Mouse (Mus musculus) neutrophil, adult 5-6 weeks (primary cell): ENCODE data around the gene Vps41. TPM values are rescaled to one million over a fixed set of nuclear protein-coding genes. Genes with fewer than 3 reads are reported as not detected.

Experiments used
- ATAC-seq: fragments of 151-379, 151-347 bp; 2 replicates; pipeline ENCODE4 v1.8.0; 2017; ENCODE audit warnings: mild to moderate bottlenecking, moderate TSS enrichment; ENCODE audit not compliant: insufficient number of reproducible peaks, poor library complexity, low FRiP score, severe bottlenecking; ENCODE audit errors: extremely low read depth
- total RNA-seq: library from RNA; stranded (forward); fragments of 200-1000 nt; gene quantifications from 2 replicates; pipeline ENCODE4 v1.2.3, GENCODE M21; 2017

The Vps41 gene
- total RNA-seq, 1 experiment from 2014 or later = 69.6 TPM

DNA sequence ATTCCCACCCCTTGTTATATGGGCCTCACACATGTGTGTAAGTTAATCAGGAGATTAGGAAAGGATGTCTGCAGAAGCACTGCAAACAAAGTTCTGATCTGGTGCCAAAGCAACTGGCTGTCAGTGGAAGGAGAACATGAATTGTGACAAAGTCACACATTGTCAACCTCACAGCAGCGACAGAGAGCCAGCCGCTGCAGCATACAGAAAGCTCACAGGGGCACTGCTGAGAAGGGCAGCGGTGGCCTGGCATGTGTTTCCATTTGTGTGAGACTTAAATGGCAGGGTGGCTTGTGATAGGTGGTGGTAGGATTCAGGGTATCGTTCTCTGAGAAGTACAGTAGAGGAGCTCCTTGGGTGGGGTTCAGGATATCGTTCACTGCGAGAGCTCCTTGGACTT, 73.0 kb downstream of the Vps41 start:
- no peak for ATAC-seq

DNA sequence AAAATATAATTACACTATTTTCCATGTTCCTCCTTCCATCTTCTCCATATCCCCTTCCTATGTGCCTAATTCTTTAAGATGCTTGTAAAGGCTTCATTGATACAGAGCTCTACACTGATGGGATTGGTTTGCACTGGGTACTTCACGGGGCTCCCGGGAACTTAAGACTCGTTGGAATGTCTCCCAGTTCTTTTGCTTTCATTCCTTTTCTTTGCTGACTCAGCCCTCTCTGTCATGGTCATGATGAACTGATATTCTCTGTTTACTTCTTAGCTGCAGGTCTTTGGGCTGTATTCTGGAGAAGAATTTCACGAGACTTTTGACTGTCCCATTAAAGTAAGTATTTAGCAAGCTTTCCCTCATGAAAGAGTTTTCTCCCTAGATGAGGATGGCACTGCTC, 74.2 kb downstream of the Vps41 start:
- ATAC-seq = no peak

DNA sequence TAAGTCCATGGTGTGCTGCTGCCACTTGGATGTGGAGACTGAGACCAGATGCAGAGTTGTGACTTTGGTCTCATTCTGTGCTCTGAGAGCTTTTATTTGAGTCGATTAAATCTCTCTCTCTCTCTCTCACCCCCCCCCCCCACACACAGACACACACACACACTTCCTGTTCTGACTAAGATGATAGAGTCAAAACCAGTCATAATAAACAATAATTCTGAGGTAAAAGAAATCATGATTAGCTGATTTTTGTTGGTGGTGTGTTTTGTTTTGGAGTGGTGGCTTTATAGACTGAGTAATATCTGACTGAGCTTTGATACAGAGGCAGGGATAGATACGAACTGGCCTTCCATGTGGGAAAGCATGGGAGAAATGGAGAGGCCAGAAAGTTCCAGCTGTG, 74.6 kb downstream of the Vps41 start:
- no peak for ATAC-seq

DNA sequence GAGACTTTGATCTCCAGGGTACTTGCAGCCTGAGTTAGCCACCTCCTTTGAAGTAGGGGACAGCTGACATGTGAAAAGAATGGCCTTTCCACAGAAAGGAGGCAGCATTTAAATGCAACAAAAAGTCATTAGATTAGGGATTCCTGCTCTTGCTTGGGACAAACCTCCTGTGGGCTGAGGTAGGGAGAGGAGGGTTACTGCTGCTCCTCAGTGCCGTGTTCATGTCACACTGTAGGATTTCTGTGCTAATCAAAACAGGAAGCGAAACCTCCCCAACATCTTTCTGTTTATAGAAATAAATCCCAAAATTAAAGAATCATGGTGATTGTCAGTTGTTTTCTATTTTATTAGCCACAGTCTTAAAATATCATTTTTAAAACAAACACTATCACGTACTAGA, 77.4 kb downstream of the Vps41 start:
- no peak for ATAC-seq

DNA sequence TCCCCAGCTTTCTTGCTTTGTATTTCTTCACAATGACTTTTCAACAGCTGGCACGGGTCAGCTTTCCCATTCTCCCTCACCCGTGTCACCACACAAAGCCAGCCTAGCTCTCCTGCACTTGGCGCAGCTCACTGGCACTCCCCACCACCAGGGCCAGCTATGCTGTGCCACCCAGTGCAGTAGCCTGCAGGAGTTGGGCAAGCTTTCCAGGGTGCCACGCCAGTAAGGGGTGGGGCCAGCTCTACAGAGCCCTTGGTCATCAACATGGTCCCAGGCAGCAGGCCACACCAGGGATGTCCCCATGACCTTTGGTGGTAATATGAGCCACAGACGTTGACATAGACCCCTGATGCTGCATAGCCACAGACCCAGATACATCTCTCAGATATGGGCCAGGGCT, 80.5 kb downstream of the Vps41 start:
- ATAC-seq = no peak

DNA sequence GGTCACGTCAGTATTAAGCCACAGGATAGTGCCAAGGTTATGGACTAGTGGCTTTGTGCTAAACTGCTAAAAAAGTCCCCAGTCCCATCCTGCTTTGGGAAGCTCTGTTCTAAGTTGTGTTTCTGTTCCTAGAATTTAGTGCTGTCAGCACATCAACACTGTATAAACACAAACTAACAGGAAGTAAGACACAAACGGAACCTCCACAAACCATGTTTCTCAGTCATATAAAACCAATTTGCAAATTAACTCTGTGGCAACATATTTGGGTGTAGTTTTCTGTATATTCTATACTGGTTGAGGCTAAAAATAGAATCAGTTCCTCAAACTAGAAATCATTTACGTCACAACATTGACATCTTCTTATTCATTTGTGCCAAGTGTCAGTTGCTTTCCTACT, 83.3 kb downstream of the Vps41 start:
- ATAC-seq = no peak

DNA sequence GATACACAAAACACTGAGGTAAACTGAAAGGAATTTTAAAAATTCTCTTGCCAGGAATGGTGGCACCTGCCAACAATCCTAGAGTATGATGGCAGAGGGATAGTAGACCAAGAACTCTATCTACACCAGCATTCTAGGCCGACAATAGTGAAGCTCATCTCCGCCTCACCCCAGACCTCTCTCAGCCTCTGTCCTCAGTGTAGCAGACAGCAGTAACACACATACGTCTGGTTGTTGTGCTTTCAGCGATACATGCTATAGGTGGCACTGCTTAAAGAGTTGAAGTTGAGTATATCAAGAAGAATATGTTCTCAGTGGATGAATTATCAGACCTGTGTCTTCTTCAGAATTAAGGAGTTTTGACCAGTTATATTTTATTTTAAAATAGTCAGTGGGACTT, 92.4 kb downstream of the Vps41 start:
- no peak for ATAC-seq

DNA sequence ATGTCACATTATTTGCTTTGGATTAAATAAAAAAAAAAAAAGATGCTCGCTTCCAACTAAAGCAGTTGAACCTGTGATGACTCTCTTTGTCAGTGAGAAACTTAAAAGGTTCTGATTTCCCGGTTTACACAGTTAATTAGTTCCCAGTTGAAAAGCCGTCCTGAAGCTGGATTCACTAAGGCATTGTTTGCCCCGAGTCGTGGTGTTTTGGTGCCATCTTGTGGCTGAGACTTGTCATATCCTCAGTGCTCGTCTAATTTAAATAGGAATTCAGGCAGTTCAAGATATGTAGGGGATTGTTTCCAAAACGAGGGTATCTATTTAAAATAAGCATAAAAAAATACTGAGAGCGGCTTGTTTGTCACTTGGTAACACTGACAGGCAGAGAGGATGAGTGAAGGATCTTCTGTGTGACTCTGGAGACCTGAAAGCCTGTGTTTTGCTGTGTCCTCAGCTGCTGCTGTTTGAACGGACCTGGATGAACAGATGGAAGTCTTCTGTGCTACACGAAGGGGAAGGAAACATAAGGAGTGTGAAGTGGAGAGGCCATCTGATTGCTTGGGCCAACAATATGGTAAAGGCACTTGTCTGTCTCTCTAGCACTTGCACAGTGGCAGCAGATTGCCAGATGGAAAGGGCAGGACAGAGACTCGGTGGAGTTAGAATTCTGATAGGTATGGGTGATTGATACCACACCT, 93.0 kb downstream of the Vps41 start:
- ATAC-seq = peak; percentile 67; the same call in 1 of the 2 replicates

DNA sequence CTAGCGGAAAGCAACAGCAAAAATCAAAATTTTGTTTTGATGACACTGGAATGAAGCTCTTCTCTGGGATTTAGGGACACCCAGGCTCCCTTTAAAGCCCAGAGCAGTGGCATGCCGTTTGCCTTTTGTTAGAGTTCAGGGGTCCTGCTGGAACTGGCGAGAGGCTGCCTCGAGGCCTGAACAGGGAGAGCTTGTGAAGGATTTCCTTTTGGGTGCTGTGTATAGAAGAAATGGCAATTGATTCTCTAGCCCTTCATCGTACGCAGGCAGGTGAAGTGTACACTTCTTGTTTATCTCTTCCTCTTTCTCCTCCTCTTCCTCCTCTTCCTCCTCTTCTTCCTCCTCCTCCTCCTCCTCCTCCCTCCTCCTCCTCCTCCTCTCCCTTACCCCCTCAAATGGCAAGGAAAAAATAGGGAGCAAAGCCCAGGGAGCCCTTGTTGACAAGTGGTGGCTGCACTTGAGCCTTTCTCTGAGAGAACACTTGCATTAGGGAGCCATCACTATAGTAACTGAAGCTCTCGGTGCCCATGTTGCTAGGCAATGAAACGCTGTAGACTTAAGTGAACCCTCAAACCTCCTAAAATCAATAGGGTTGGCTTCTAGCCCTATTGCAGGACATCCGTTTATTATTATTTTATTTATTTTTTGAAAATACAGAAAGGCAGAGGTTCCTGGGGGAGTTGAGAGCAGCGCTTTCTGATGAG, 107.5 kb downstream of the Vps41 start:
- no peak for ATAC-seq

DNA sequence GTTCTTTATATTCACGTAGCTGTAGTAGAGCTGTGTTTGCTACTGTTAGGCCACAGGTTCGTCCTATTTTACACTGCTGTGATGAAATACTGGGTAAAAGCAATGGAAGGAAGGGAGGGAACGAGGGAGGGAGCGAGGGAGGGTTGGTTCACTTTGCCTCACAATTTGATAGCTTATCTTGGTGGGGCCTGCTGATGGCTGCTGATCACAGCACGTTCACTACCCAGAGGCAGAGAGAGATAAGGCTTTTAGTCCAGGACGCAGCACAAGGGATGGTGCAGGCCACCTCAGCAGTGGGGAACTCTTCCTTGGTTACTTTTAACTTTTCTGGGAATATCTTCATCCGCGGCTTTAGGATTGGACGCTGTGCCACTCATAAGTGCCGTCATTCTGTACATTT, 109.9 kb downstream of the Vps41 start:
- no peak for ATAC-seq

DNA sequence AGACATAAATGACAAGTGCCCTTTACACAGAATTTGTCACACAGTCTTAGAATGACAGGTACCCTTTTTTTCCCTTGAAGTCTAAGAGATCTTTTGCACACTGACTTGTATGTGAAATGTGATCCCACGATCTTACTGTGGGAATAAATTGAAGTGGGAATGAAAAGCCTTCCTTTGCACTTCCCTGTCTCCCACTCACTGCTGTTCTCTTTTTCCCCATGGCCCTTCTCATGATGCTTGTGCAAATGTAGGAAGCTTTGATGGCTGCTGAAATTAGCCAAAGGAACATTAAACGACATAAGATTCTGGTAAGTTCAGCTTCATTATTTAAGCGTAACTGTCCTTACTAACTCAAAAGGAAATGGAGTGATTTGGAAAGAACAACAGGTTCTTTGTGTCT, 113.4 kb downstream of the Vps41 start:
- no peak for ATAC-seq

DNA sequence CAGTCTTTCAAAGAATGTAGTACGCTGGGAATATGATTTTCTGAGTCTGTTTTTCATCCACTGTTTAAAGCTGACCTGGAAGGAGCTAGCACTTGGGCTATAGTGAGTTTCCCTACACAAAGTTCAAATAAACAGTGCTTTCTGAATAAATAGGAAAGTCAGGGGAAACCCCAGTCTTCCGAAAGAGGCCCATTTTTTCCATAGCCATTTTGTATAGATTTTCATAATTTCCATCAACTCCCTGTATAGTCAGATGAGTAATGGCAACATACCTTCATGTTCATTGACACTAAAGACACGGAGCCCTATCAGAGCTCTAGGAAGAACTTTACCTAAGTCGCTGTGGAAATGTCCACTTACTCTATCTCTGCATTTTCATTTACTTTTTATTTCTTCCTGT, 122.1 kb downstream of the Vps41 start:
- ATAC-seq = no peak

DNA sequence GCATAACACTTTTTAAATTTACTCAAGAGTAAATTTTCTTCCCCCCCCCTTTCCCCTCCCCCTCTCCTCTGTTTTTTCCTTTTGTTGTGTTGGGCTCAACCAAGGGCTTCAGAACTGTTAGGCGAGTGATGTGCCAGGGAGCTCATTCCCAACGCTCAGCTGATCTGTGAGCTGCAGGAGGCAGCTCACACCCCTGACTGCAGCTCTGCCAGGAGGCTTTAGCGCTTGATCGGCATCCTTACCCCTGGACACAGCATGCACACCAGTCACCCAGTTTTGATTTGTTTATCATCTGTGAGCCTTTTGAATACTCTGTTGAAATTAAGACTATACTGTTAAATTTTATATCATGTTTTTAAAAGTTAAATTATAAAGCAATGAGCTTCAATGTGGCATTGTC, 123.3 kb downstream of the Vps41 start:
- no peak for ATAC-seq

DNA sequence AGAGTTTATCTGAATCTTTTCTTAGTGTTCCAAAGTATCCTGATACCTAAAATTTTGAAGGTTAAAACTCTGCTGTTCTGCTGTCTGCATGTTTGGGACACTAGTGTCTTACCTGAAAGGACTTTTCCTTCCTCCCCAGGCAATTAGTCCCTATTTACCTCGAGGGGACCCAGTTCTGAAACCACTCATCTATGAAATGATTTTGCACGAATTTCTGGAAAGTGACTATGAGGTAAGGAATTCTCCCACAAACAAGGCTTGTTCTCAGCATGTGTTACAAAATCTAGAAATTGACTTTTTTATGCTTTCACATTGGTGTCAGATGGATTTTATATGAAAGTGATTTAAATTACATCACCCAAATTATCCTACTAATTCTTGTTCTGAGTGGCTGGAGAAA, 123.9 kb downstream of the Vps41 start:
- no peak for ATAC-seq

DNA sequence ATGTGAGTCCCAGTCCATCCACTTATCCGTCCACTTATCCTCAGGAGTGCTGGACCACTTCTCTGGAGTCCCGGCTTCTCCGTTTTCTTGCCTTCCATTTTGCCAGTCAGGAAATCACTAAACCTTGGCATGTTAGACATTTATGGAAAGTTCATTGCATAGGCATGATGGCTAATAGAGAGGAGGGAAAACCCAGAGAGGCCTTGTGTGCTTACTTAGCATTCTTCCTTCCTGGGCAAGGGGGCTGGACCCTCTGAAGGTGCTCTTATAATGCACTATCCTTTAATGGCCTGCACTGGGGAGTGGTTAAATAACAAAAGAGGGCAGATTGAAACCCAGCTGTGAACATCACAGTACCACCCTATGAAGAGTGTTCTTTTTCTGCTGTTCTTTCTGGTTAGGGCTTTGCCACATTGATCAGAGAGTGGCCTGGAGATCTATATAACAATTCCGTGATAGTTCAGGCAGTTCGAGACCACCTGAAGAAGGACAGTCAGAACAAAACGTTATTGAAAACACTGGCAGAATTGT, 124.7 kb downstream of the Vps41 start:
- ATAC-seq = no peak

DNA sequence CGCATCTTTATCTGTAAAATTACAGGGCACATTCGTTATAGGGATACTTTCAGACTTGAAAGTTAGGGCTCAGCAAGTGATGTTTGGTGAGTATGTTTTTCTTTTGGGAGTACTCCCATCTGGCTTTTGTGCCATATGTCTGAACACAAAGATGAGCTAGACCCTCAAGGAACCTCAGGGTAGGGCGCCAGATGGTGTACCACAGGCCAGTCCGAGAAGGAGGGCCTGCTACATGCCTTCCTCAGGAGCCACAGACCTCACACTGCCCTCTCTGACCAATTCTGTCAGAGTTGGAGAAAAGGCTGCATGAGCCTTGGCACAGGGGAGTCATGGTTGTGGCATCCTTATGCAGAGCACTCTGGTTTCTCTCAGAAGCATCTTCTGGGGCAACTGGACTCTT, 125.5 kb downstream of the Vps41 start:
- ATAC-seq = no peak

DNA sequence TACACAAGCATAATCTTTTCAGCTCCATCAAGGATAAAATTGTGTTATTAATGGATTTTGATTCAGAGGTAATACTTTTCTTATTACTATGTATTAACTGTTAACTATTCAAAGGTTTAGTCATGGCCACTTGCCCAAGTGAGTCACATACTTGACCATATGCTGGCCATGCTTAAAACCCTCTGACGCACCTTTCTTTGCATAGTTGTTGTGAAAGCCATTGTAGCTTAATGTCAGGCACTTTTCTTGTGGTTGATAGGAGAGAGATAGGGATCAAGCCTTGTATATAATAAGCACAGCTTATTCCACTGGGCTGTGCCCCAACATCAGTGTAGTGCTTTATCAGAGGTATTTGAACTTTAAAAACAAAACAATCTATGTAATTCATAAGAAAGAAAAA, 126.5 kb downstream of the Vps41 start:
- no peak for ATAC-seq

DNA sequence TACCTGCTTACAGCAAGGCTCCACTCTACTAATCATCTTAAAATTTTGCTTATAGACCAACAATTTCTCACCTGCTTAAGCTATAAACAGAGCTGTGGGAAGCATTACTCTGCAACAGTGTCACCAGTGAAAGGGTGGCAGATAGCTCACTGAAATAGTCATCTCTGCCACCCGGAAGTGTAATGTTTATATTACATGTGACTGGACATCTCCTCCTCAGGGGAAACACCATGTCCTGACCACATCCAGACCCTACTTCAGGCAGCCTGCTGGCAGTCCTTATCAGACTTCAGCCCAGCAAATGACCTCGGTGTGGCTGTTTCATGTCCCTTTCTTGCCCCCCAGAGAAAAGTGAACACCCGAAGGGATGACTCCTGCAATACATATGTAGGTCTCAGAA, 130.3 kb downstream of the Vps41 start:
- no peak for ATAC-seq

DNA sequence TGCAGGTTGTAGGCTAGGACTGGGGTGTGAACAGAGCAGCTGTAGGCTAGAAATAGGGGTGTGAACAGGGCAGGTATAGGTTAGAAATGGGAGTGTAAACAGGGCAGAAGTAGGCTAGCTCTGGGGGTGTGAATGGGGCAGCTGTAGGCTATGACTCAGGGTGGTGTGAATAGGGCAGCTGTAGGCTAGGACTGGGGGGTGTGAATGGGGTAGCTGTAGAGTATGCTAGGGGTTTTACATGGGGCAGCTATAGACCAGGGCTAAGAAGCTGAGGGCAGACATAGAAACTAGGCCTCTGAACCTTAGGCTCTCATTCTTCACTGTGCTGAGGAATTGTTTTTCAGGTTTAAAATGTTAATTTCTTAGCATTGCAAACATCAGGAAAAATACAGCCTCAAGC, 132.5 kb downstream of the Vps41 start:
- ATAC-seq = no peak

DNA sequence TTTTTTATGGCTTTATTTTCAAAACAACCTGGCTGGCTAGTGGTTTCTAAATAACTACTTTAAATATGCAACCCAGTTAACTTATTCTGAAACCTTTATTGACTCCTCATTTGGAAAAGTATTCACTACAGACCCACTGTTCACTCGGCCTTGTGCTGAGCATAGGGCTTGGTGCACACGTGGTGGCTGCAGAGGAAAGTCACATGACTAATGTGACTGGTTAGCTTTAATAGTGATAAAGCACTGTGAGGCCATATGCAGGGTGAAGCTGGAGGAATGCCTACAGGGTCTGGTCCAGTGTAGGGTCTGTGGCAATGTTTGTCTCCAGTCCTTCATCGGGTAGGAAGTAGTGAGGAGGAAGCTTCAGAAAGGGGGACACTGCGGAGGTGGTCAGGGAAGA, 134.1 kb downstream of the Vps41 start:
- no peak for ATAC-seq

DNA sequence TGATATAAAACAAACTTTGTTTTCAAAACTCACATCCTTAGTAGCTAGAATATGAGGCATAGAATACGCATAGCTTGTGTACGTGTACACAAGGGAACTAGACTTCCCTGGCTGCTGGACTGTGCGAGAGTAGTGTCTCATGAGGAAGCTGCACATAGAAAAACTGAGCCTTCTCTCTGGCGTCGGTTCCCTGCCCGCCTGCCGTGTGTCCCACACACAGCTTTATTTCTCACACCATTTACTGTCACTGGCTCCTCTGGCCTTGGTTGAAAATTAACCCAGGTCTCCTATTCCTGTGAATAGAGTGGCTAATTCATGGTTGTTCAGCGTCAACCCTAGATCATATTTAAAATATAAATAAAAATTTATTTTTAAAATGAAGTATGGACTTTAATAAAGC, 135.6 kb downstream of the Vps41 start:
- no peak for ATAC-seq
